Mouse (Mus musculus) Muller cell, postnatal 12 days (primary cell): ENCODE measurements around the gene Aim2.
"Not testable (repeated sequence)": the region's sequence is repeated elsewhere in the genome, so short reads cannot be mapped to it uniquely, and the experiment has no call there.

ENCODE experiments used
- DNase-seq: peaks from one replicate; pipeline ENCODE4 v3.0.0-alpha.2; 2015; ENCODE audit errors: inconsistent ontology term

The Aim2 gene

DNA sequence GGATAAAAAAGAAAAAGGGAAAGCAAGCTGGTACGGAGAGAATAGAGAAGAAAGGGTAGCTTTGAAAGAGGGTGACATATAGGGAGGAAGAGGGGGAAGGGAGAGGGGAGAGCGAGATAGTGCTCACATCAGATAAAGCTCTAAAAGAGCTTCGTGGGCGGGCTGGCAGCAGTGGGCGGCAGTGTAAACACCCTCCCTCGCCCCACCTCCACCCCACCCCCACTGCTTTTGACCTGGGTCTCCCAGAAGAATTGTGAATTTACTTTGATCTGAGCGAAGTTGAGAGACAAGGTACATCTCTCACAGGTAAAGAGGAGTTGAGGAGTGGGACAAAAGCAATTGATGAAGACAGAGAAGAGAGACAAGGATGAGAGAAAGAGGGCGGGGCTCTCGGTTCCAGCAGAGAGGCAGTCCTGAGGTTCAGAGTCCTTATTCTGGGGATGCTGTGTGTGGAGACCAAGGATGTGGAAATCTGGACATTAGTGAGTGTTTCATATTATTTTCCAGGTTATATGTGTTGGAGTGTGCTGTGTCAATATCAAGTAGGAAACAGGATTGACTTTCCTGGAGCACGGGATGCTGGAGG, at the start of gene Aim2:
Aim2 (plus strand) TSS at position 508 of the 586 bp plus-strand sequence.
- no peak for DNase-seq

DNA sequence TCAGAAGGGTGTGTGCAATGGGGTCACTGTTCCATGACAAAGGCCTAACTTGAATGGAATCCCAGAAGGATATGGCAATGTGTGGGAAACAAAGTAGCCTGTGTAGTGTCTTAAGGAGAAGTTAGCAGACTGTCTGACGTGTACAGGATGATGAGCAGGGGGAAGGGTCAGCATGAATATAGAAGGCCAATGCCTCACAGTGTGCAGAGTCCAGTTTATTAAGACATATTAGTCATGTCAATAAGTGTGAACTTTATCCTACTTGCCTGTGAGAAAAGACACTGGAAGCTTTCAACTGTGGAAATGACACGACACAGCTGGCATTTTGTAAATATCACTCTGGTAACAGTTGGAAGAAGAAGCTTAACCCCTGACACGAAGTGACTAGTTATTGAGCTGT, 47.9 kb upstream of the Aim2 start:
- DNase-seq, result not testable (repeated sequence)

DNA sequence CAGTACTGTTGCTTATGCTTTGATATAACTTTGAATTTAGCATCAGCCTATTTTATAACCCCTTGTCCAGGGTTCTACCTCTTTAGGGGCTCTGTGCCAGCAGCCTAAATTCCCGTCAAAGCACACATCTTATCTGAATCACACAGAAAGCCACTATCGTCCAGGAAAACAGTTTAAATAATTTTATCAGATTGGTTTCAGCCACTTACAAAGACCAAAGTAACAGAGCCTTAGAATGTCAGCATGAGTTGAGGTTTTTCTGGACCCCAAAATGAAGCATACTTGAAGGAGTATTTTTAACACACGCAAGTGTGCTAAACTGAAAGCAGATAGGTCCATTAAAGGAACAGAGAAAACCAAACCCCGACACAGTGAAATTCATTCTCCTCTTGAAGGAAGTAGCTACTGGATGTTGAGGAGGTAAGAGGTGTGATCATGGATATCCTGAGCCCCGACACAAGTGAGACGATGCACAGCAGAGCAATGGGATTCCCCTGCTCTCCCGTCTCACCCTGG, 37.1 kb upstream of the Aim2 start:
- DNase-seq, result not testable (repeated sequence)

DNA sequence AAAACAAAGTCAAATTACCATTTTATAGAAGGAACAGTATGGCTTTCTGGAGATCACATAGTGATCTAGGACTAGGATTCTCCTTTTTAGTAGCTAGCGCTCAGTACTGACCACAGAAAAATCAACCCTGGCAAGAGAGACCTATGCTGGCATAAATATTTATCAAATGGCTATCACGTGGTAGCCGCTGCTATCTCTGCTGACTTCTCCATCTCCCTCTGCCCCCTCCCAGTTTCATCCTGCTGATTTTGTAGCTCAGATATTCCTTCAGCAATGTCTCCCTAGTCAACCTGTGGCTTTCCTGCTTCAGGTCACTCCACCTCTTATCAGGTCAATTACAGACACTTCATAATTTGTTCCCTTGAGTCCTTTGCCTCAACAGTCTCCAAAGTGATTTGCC, 35.0 kb upstream of the Aim2 start:
- no peak for DNase-seq

DNA sequence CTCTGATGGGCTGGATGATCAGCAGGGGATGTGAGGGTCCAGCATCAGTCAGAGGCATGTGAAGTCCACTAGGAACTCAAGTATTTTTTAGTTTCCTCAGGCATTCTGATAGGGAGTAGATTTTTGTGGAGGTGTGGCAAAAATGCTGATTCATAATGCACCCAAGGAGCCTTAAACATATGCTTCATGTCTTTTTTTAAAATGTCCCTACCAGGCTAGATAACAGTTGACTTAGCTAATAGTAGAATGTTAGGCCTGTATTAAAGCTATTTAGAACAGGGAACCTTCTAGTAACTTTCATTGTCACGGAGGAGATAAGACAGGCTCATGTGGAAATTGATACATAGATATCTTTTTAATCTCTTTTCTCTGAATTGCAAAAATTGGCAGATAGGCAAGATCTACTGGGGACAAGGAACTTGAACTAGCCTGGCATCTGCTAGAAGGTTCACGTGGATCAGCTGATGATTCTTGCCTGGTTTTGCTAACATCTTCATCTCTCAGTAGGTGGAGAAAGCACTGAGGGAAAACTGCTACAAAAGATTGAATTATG, 32.7 kb upstream of the Aim2 start:
- no peak for DNase-seq

DNA sequence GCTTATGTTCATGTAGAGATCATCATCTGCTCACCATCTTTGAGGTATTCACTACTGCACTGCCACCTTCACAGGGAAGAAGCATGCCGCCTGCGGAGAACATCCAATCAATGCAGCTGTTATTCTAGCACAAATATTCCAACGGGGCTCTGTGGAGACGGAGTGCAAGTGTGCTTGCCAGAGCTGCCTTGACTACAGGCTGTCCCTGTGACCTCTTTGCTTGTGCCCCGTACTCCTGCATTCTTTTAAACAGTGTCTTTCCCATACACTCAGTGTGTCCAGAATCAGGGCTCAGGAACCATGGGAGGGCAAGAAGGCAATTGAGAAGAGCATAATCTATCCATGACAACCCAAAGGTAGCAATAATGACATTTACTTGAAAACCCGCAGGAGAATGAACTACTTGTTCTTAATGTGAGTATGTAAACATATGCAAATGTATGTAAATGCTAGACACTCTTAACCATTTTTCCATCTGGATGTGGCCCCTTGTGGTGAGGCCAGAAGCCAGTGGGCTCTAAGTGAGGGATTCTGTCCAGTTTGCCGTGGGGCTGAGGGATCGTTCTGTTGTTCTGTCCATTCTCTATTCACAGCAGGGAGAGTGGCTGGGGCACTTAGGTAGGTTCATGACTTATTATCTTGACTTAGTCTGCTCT, 29.0 kb upstream of the Aim2 start:
- DNase-seq, result no peak

DNA sequence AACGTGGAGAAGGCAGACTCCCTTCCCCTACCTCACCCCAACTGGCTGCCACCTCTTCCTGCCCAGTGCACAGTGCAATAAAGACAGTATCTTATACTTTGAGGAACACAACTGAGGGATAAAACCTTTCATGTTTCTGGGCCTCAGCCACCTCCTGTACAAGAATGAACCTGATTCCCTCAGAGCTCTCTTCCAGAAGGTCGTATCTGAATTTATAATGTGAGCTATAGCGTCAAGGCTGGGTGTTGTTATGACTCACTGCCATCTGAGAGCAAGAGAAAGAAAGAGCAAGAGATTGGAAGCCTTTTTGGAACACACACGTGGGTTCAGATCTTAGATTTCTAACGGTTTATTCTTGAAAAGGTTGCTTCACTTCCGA, 28.4 kb upstream of the Aim2 start:
- no peak for DNase-seq

DNA sequence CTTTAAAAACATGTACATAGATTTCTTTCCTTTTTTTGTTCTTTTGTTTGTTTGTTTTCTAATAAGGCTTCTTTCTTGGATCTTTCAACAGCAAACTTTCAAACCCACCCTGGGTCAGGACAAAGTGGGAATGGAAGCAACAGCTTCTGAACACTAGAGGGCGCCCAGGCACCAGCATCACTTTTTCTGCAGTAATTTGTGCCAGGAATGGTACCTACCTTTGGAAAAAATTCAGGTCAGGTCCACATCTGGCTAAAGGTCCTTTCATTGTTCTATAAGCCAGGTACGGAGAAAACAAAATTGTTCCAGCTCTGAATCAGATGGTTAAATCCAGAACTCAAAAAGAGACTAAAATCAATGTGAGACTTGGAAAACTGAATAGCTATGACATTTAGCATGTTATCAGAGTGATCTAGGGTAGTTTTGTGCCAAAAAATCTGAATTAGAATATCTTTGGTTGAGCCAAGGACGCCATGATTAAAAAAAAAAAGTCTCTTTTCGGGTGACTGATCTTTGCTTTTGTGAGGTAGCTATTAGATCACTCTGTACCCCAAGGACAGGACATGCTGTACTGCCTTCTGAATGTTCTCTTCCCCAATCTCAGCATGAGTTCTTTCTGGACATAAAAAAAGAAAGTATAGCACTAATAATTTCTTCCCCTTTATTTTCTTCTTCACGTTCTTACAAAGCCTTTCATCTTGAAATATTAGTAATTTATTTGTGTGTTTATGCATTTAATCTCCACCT, 26.7 kb upstream of the Aim2 start:
- no peak for DNase-seq

DNA sequence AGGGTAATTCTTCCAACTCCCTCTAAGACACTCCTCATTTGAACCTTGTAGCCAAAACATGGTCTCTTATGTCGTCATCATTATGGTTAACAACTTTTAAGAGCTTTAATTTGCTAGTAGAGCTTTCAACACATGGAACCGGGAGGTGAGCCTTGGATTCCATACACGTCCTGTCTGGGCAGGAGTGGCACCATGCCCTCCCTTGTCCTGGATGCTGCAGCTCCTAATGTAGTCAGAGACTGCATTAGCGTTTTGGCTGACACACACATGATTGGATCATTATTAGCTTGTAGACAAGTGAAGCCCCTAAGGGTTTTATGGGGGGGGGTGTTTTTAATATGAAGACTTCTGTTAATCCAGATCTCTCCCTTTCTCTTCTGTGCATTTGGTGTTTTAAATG, 25.7 kb upstream of the Aim2 start:
- no peak for DNase-seq

DNA sequence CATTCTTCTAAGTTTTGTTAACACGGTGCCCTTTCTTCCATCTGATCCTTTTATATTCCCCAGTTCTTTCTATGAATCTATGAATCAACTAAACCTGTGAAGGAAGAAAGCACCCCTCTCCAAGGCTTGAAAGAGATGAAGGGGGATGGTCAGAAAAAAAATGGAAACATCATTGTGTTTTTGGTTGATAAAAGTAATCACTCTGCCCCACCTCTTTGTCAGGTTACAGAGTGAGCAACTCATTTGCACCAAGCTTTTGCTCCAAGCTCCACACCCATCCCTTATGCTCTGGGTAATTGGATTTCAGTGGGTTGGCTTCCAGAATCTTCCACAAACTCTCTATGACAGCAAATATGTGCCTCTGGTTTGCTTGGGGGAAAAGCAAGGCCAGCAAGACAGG, 25.3 kb upstream of the Aim2 start:
- DNase-seq, result no peak

DNA sequence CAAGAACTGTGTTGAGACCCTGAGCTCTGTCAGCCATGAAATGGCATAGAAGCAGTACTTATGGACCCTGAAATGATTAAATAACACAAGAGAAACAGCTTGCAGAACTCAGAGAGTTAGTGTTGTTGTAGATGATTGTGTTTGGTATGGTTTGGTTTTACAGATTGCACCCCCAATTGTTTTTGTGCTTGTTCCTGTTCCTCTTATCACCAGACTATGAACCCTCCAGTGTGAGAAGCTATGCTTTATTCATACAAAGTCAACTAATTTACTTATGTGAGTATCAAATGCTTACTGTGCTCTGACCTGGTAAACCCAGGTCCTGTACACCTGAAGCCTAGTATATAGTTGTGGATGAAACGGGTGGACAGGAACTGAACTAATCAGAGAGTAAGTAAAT, 24.1 kb upstream of the Aim2 start:
- no peak for DNase-seq

DNA sequence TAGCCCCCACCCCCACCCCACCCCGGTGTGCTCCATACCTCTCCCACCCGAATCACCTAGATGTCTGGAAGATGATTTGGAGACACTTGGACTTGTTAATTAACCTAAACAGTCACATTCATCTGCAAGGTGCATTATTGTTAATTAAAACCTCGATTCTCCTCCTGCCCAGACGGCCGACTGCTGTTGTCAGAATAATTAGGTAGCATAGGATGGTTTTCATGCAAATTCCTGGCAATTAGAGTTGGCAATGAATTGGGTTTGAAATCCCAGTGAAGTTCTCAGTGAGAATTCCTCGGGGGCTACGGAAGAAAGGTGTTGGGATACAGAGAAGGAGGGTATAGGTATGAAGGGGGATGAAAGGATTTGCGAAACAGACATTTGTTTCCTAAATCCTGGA, 22.2 kb upstream of the Aim2 start:
- DNase-seq, result no peak

DNA sequence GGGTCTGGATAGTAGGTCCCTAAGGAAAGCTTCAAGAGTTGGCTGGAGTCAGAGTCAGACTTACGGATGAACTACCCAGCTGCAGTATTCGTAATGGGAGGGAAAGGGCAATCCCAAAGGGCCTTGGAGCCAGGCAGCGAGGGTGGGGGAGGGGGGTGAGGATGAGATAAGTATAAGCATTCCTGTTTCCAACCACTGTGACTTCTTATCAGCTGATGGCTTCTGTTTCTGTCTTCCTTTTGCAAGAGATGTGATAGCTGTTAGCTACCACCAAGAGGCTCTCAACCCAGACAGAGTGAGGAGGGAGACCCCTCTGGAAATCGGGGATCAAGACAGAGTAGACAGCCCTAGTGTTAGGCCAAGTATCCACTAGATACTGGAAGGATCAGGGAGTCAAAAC, 21.5 kb upstream of the Aim2 start:
- DNase-seq, result no peak

DNA sequence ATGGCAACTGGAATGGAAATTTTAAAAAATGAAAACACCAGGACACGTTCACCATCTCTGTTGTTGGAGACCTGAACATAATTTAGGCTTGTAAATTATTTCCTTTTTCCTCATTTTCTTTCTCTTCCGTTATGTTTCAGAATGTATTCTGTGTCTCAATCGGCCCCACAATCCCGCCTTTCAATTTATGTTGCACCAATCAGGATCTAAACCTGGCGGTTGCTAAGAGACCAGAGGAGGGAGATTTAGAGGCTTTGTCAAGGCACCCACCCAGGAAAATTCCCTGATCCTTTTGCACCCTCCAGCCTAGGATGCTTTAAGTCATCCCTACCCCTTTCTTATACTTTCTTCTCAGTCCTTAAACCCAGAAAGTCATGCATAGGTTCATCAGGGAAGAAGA, 20.9 kb upstream of the Aim2 start:
- no peak for DNase-seq

DNA sequence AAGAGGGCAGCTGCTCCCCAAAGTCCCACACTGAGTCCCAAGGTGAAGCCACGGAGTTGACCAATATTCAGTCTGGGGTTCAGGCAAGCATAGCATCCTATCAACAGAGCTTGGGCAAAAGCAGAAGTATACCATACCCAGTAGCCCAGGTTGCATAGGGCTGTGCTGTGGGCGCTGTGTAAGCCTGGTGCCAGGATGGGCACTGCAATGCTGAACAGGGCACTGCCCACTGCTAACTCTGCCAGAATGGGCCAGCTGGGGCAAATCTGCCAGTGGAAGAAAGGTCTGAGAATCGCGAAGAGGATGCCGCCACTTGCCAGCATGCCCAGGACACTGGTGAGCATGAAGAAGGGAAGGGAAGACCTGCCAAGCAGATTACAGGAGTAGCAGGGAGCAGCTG, 18.3 kb upstream of the Aim2 start:
- DNase-seq, result no peak

DNA sequence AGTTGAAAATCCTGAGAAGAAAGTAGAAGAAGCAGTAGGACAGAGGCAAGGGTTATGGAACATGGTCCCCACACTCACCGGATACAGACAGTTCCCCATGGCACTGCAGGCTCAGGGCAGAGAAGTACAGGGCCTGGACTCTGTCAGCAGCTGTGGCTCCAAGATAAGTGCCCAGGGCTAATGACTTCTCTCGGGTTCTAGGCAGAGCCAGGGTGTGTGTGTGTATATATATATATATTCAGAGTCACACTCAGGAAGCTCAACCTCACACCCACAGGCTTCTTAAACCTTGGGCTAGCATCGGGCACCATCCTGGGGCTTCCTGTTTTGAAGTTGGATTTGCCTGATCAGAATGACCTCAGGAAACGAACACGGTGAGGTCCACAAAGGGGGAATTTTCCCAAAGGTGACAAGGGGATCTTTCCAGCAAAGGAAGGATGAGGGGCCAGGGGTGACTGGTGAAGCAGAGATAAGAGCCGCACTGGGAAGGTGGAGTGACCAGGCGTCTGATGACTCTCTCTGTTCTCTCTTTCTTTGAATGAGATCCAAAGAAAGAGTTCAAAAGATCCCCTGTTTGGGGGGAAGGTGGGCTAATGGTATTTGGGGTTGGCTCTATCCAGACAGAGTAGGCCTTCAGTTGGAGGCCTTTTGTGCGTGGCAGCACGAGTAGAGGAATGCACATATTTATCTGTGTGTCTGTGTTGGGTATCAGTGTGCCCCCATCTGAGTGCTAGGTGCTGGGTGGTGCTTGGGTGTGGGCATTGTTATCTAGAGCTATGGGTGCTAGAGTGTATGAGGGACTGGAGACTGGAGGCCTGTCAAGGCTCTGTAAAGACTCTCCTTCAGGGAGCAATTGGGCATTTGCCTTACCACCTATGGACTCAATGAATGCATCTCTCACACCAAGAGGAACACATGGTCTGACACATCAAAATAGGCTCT, 17.1 kb upstream of the Aim2 start, which contains the start of gene Ackr1:
Ackr1 (minus strand) TSS at position 439 of the 942 bp plus-strand sequence.
- DNase-seq, result no peak

DNA sequence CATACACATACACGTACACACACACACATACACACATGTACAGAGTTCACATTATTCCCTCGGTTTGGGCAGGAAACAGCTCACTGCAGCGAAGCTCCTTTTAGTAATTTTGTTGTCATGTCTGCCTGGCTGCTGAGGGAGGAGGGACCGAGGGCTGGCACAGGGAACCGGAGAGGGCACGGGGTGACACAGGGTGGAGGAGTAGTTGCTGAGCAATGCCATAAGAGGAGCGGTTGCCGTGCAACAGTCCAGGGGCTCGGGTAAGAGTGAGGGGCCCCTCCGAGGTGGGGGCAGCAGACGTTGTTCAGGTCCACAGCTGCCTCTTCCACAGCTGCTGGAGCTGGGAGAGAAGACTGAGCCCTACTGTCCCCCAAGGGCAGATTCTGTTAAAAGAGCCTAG, 14.8 kb upstream of the Aim2 start:
- DNase-seq, result no peak

DNA sequence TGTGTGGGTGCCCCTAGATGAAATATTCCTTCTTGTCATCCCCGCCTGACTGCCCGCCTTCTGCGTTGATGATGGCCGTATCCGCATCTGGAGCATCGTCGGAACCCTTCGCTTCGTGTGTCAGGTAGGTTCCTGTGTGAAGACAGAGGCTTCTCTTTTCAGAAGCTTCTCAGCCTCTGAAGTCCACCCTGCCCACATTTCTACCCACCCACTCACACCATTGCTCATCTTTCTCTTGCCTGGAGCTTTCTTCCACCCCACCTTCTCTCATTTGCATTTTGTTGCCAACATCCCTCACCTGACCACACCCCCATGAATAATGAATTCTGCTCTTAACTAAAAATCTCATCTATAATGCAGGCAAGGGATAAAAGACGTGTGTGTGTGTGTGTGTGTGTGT, 13.7 kb upstream of the Aim2 start:
- no peak for DNase-seq

DNA sequence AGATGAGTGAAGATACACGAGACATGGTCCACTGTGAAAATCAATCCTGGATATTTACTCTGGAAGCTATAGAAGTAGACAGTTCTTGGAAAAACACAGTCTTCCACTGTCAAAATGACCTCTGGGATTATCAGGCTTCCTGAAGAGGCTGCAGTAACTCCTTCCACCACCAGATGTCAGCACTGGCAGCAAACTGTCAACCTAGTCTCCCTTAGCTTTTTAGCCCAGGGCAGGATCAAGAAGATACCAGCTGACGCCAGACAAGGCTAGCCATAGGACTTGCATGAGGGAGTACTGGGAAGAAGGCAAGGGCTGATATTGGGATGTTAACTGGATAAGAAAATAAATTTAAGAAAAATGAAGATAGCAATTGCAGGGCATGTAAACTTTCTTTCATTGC, 11.1 kb upstream of the Aim2 start:
- peak; percentile 33 for DNase-seq

DNA sequence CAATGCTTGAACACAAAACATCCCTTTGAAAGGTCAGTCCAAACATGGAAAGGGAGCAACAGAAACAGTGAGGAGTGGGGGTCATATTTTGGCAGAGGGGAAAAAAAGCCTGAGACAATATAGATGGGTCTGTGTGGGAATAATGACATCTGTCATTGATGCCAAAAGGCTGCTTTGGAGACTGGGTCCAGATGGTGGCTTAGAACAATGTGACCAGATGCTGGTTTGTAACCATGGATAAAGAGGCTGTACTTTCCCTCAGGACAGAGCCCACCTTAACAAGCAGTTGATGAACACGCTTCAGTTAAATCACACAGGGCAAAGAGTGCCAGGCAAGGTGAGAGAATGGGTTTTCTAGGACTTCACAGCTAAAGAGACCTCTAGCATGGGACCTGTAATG, 8.3 kb upstream of the Aim2 start:
- no peak for DNase-seq

DNA sequence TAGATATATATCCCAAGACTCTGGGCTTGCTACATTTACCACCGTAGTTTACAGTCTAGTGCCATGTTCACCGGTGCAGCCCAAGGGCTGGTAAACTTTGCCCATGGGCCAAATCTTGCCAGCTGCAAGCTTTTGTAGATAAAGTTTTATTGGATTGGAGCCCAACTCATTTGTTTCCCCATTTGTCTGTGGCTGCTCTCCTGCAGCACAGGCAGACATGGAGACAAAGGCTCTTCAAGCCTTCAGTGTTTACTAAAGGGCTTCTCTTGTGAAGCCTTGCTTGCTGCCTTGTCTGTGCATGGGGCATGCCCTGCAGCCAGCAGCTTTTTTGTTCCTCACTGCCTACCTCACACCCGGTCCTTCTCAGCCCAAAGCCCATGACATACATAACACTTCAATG, 6.7 kb upstream of the Aim2 start:
- no peak for DNase-seq

DNA sequence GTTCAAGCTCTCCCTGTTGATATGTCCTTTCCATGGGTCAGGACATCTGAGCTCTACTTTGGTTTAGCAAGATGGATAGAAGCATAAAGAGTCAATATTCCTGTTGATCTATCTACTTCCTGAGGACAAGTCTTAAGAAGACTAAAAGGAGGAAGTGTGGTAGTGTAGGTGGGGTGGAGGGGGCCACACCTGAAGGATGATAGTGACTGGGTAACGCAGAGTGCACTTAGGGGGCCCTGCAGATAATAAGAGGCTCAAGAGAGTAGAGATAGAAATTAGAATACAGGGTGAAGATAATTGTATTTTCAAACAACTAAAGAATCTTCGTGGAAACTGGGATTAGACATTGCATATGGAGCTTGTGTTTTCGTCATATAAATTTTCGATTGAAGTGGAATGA, 5.6 kb upstream of the Aim2 start:
- DNase-seq, result no peak
